Mouse (Mus musculus): ENCODE measurements at regions not wholly inside any gene's neighbourhood (a gene's known extent, or its start where the extent isn't known, plus 50 kb on each side); places are given as distances from the start of the nearest gene placed in this dataset.

DNA sequence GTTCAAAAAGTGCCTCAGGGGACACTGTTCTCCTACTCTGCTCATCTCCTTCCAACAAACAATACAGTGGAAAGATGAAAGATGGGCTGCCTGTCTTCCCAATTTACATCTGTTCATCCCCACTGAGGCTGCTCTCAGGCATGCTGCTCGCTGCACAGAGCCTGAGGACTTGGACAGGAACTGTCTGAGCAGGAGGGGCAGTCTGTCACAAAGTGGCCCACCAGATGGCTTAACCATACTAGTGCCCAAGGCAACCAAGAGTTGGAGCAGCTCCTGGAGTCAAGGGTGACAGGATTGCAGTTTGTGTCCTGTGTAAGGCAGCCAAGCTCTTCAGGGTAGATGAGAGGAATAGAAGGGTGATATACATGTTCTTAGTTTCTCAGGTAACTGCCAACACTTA lies 388.3 kb upstream of the Zfp703 start:
- Histone ChIP-seq H3K9me3 (replicated peaks; ENCODE audit: low read length) (no peaks in the 10 kb centered on the region), H3K36me3 (replicated peaks in 1 of 2; ENCODE audit: control insufficient read depth in 1 of 2, insufficient read depth in 1 of 2, low read length in 1 of 2) (no peaks in the 10 kb centered on the region), H3K27ac (ENCODE audit: insufficient read depth, low read depth) (no peak overlapping the region), H3K4me2 (ENCODE audit: insufficient read depth, low read depth, poor library complexity, severe bottlenecking) (no peak overlapping the region), H3K79me2 (replicated peaks; ENCODE audit: control insufficient read depth, extremely low read depth, insufficient read depth, poor library complexity, severe bottlenecking) (no peaks in the 10 kb centered on the region), H3K27me3 (replicated peaks) (no peaks in the 10 kb centered on the region), H3K9ac (ENCODE audit: insufficient read depth, low read depth) (no peak overlapping the region), H3K4me1 (ENCODE audit: control insufficient read depth in 1 of 2, insufficient read depth in 2 of 2) (peaks cover 0 to 11% of the 10 kb centered on the region in 2 experiments; a peak in 1 of 4 replicates), H3K4me3 (replicated peaks in 1 of 3; ENCODE audit: low read depth in 2 of 3, low read length in 2 of 3, poor library complexity in 1 of 3) (no peak overlapping the region)
- no peak for DNase-seq (ENCODE audit: extremely low read depth)
- in situ Hi-C loops (cut with MboI; ENCODE audit: low pct_ligation_motif_present, low pct_unique_long_range_greater_than_20kb, low sequenced_read_pairs): no loop called here
- no peak for TF ChIP-seq TBP (conservative IDR thresholded peaks at IDR 0.05; ENCODE audit: low read depth, low read length)
- no peak for TF ChIP-seq CTCF (conservative IDR thresholded peaks at IDR 0.05 in 1 of 2, IDR thresholded peaks at IDR 0.05 in 1 of 2; ENCODE audit: low read depth in 2 of 2, low read length in 2 of 2)
- TF ChIP-seq ZC3H11A (IDR thresholded peaks at IDR 0.05; ENCODE audit: low read depth, low read length): no peak
- no peak for TF ChIP-seq NELFE (IDR thresholded peaks at IDR 0.05; ENCODE audit: low read depth, low read length)
- TF ChIP-seq CHD2 (IDR thresholded peaks at IDR 0.05; ENCODE audit: low read length): no peak
- no peak for TF ChIP-seq ETS1 (conservative IDR thresholded peaks at IDR 0.05; ENCODE audit: low read depth, low read length)
- TF ChIP-seq JUN (IDR thresholded peaks at IDR 0.05; ENCODE audit: insufficient read depth, low read depth, low read length): no peak
- TF ChIP-seq MAX (IDR thresholded peaks at IDR 0.05; ENCODE audit: low read length): no peak
- no peak for TF ChIP-seq ZKSCAN1 (IDR thresholded peaks at IDR 0.05; ENCODE audit: borderline replicate concordance, low read depth, low read length)
- no peak for TF ChIP-seq ZNF384 (IDR thresholded peaks at IDR 0.05; ENCODE audit: low read depth, low read length)
- no peak for TF ChIP-seq ZMIZ1 (IDR thresholded peaks at IDR 0.05; ENCODE audit: low read depth, low read length)
- no peak for TF ChIP-seq POLR2A (IDR thresholded peaks at IDR 0.05; ENCODE audit: low read depth, low read length)
- no peak for TF ChIP-seq KAT2A (IDR thresholded peaks at IDR 0.05; ENCODE audit: insufficient replicate concordance, low read length)
- TF ChIP-seq ELF1 (IDR thresholded peaks at IDR 0.05; ENCODE audit: low read depth, low read length): no peak
- no peak for TF ChIP-seq HCFC1 (IDR thresholded peaks at IDR 0.05; ENCODE audit: low read depth, low read length)
- no peak for TF ChIP-seq GABPA (IDR thresholded peaks at IDR 0.05; ENCODE audit: insufficient replicate concordance, low read depth, low read length)
- TF ChIP-seq NRF1 (IDR thresholded peaks at IDR 0.05; ENCODE audit: low read depth, low read length): no peak
- no peak for TF ChIP-seq TCF12 (IDR thresholded peaks at IDR 0.05; ENCODE audit: low read depth, low read length)
- TF ChIP-seq USF2 (conservative IDR thresholded peaks at IDR 0.05; ENCODE audit: low read depth, low read length): no peak
- dilution Hi-C loops (cut with MboI; ENCODE audit: extremely low pct_ligation_motif_present, extremely low pct_unique_long_range_greater_than_20kb, low sequenced_read_pairs): no loop called here

GRCm38 (mm10) chr8:26590591-26591212 lies 386.4 kb upstream of the Zfp703 start:
- H3K4me3 ChIP-seq (replicated peaks in 1 of 3; ENCODE audit: low read depth in 2 of 3, low read length in 2 of 3, poor library complexity in 1 of 3): no peak overlapping the region
- dilution Hi-C loops (cut with MboI; ENCODE audit: extremely low pct_ligation_motif_present, extremely low pct_unique_long_range_greater_than_20kb, low sequenced_read_pairs): no loop called here
- DNase-seq (ENCODE audit: extremely low read depth): no peak
- no peak overlapping the region for H3K4me2 ChIP-seq (ENCODE audit: insufficient read depth, low read depth, poor library complexity, severe bottlenecking)
- in situ Hi-C loops (cut with MboI; ENCODE audit: low pct_ligation_motif_present, low pct_unique_long_range_greater_than_20kb, low sequenced_read_pairs): no loop called here
- H3K4me1 ChIP-seq (ENCODE audit: control insufficient read depth in 1 of 2, insufficient read depth in 2 of 2): peaks cover 0 to 11% of the 10 kb centered on the region in 2 experiments; a peak in 1 of 4 replicates
- H3K27ac ChIP-seq (ENCODE audit: insufficient read depth, low read depth): no peak overlapping the region
- H3K79me2 ChIP-seq (replicated peaks; ENCODE audit: control insufficient read depth, extremely low read depth, insufficient read depth, poor library complexity, severe bottlenecking): no peaks in the 10 kb centered on the region
- no peaks in the 10 kb centered on the region for H3K36me3 ChIP-seq (replicated peaks in 1 of 2; ENCODE audit: control insufficient read depth in 1 of 2, insufficient read depth in 1 of 2, low read length in 1 of 2)
- no peak overlapping the region for H3K9ac ChIP-seq (ENCODE audit: insufficient read depth, low read depth)
- no peak for TF ChIP-seq MYC (IDR thresholded peaks at IDR 0.05; ENCODE audit: low read depth, low read length)
- no peak for TF ChIP-seq IRF4 (IDR thresholded peaks at IDR 0.05; ENCODE audit: low read depth, low read length)
- TF ChIP-seq TCF12 (IDR thresholded peaks at IDR 0.05; ENCODE audit: low read depth, low read length): no peak
- TF ChIP-seq MEF2A (IDR thresholded peaks at IDR 0.05; ENCODE audit: borderline replicate concordance, low read depth, low read length): no peak
- no peak for TF ChIP-seq CTCF (conservative IDR thresholded peaks at IDR 0.05 in 1 of 2, IDR thresholded peaks at IDR 0.05 in 1 of 2; ENCODE audit: low read depth in 2 of 2, low read length in 2 of 2)
- TF ChIP-seq MXI1 (IDR thresholded peaks at IDR 0.05; ENCODE audit: low read depth, low read length): no peak
- TF ChIP-seq E2F4 (IDR thresholded peaks at IDR 0.05; ENCODE audit: insufficient replicate concordance, low read depth, low read length): no peak
- no peak for TF ChIP-seq NELFE (IDR thresholded peaks at IDR 0.05; ENCODE audit: low read depth, low read length)
- TF ChIP-seq ZMIZ1 (IDR thresholded peaks at IDR 0.05; ENCODE audit: low read depth, low read length): no peak
- no peak for TF ChIP-seq SMC3 (IDR thresholded peaks at IDR 0.05; ENCODE audit: low read depth, low read length)
- no peak for TF ChIP-seq USF2 (conservative IDR thresholded peaks at IDR 0.05; ENCODE audit: low read depth, low read length)
- no peak for TF ChIP-seq ELF1 (IDR thresholded peaks at IDR 0.05; ENCODE audit: low read depth, low read length)
- H3K27me3 ChIP-seq (replicated peaks): no peaks in the 10 kb centered on the region
- H3K9me3 ChIP-seq (replicated peaks; ENCODE audit: low read length): no peaks in the 10 kb centered on the region
